Mouse (Mus musculus) forebrain, embryonic 13.5 days (tissue): ENCODE results near the gene Slc5a3. TPM values are rescaled to one million over a fixed set of nuclear protein-coding genes. Genes with fewer than 3 reads are reported as not detected.

ENCODE experiments used
- ATAC-seq: fragments of 200-750 bp; cut with Nextera tagmentation; 2 replicates; pipeline ENCODE4 v1.8.0; 2017
- H3K27ac ChIP-seq: fragments of 300-500 bp; sonication (generic); 2 replicates; pipeline ENCODE4 v1.5.1; 2015; ENCODE audit warnings: inconsistent platforms, mild to moderate bottlenecking, moderate library complexity
- H3K27me3 ChIP-seq: fragments of 300-500 bp; sonication (generic); 2 replicates; pipeline ENCODE4 v1.6.1; 2015; ENCODE audit warnings: mild to moderate bottlenecking, inconsistent platforms
- H3K36me3 ChIP-seq: fragments of 300-500 bp; sonication (generic); 2 replicates; pipeline ENCODE4 v1.6.1; 2015; ENCODE audit warnings: mild to moderate bottlenecking, inconsistent platforms; ENCODE audit not compliant: poor library complexity, severe bottlenecking
- H3K4me1 ChIP-seq: fragments of 300-500 bp; sonication (generic); 2 replicates; pipeline ENCODE4 v1.6.1; 2015; ENCODE audit warnings: inconsistent platforms
- H3K4me2 ChIP-seq: fragments of 300-500 bp; sonication (generic); 2 replicates; pipeline ENCODE4 v1.6.1; 2015; ENCODE audit warnings: inconsistent platforms, mild to moderate bottlenecking, moderate library complexity
- H3K4me3 ChIP-seq: fragments of 300-500 bp; sonication (generic); 2 replicates; pipeline ENCODE4 v1.5.1; 2015; ENCODE audit warnings: mild to moderate bottlenecking, inconsistent platforms
- H3K9ac ChIP-seq: fragments of 300-500 bp; sonication (generic); 2 replicates; pipeline ENCODE4 v1.6.1; 2015; ENCODE audit warnings: mild to moderate bottlenecking, inconsistent platforms
- H3K9me3 ChIP-seq: fragments of 300-500 bp; sonication (generic); replicated peaks from 2 replicates; pipeline ENCODE4 v1.6.1; 2016; ENCODE audit warnings: inconsistent platforms
- WGBS: fragments of 180-500 bp; shearing (Covaris S2); methylation state at CpG from one replicate; pipeline ENCODE4 v1.1.7; 2015; 5-methylcytosine and 5-hydroxymethylcytosine counted together
- polyA plus RNA-seq: library from polyadenylated mRNA; unstranded; fragments of >200 nt; fragmentation: Nextera tagmentation; extraction: Ambion mirVana; gene quantifications from 2 replicates; pipeline ENCODE4 v1.2.1, GENCODE M21; 2015

The Slc5a3 gene
- polyA plus RNA-seq, 1 experiment from 2014 or later = 8.6 TPM

- no peak for ATAC-seq
- Histone ChIP-seq H3K27me3 (0 out of 2 replicates have a peak, but pooled peaks cover 4% of the 10 kb centered on the region), H3K4me3 (no peak overlapping the region), H3K4me2 (no peak overlapping the region), H3K36me3 (no peaks in the 10 kb centered on the region), H3K4me1 (peaks cover 4% of the 10 kb centered on the region), H3K9me3 (no peaks in the 10 kb centered on the region), H3K27ac (no peak overlapping the region), H3K9ac (no peak overlapping the region)
- WGBS = 86% methylated on average over 11 of the region's 11 CpGs
These were observed 76.1 kb downstream of the Slc5a3 start for GRCm38 (mm10) chr16:92134148-92134764.

- no peak overlapping the region for H3K9ac ChIP-seq
- H3K27ac ChIP-seq = no peak overlapping the region
- no peak overlapping the region for H3K4me3 ChIP-seq
- no peak overlapping the region for H3K4me2 ChIP-seq
- 92% methylated on average over 15 of the region's 15 CpGs for WGBS
- H3K27me3 ChIP-seq = peaks cover 8% of the 10 kb centered on the region; the same call in 1 of the 2 replicates
- H3K4me1 ChIP-seq = peaks cover 22% of the 10 kb centered on the region
- H3K9me3 ChIP-seq = no peaks in the 10 kb centered on the region
- no peaks in the 10 kb centered on the region for H3K36me3 ChIP-seq
- no peak for ATAC-seq
These were observed 78.2 kb downstream of the Slc5a3 start for GRCm38 (mm10) chr16:92136275-92136674.

Other genes starting within 250 kb of the Slc5a3 start
- 143 and 159 TPM in 2 replicates for gene Mrps6, start 52 bp upstream of the Slc5a3 start, polyA plus RNA-seq
- gene Gm49711, start within 50 bp of the Slc5a3 start, polyA plus RNA-seq = 0.18 and 0.21 TPM in 2 replicates
- gene Kcne2, start 234.1 kb downstream of the Slc5a3 start, polyA plus RNA-seq = 9.7 and 16.4 TPM in 2 replicates
- 123 and 144 TPM in 2 replicates for gene Smim11, start 243.0 kb downstream of the Slc5a3 start, polyA plus RNA-seq